Mouse (Mus musculus) adrenal gland, postnatal 14 days (tissue): ENCODE results near the gene Psmd7. TPM values are rescaled to one million over a fixed set of nuclear protein-coding genes. Genes with fewer than 3 reads are reported as not detected.

Experiments
- microRNA-seq, 2 experiments: library from miRNA; unstranded; fragments of <30 nt; microRNA quantifications; one replicate each; pipeline ENCODE4 v1.2.0; 2021
- total RNA-seq: library from RNA; stranded (reverse); gene quantifications from 2 replicates; pipeline ENCODE4 v1.2.3, GENCODE M21; 2021

Psmd7 gene
- total RNA-seq, 1 experiment from 2014 or later = 98.0 TPM

Small RNA genes within 50 kb of the gene (microRNA-seq; reads per million reads assigned to microRNA genes)
- gene Mir140 = 1,550 to 2,185 reads per million in 2 experiments

Other genes with a start within 250 kb of the Psmd7 start
- 4.2 and 5.2 TPM in 2 replicates for gene Nqo1, start 185.3 kb downstream of the Psmd7 start, total RNA-seq
- gene Nob1, start 163.4 kb downstream of the Psmd7 start, total RNA-seq = 31.0 and 35.6 TPM in 2 replicates
- 27.7 and 38.3 TPM in 2 replicates for gene Wwp2, start 152.1 kb downstream of the Psmd7 start, total RNA-seq